26 mouse cellular contexts compared by ENCODE assay signal in genomic region chr5:143555233-143555632, GRCm38 (mm10). TPM values are rescaled to one million over a fixed set of nuclear protein-coding genes. Genes with fewer than 3 reads are reported as not detected.
DNase-seq lines count a peak whose midpoint lies in the region; ATAC-seq and TF ChIP-seq lines count a peak whose summit lies in the region.
"Had no signal": no experiment of that assay in that cellular context is flagged by ENCODE, and none has a peak within 500 bp of the region (broad histone marks: within the 10 kb centered on the region; RNA-seq: fewer than 3 reads in every experiment).

No protein-coding gene starts in this region.

- intact Hi-C loops in gastrocnemius, adult 2 months (cut with DNase I), result loop anchor here (5.0 kb wide), 1 partner anchor 352 kb away; the partner anchor contains the start of genes Aimp2 and Pms2
- intact Hi-C loops in gastrocnemius, postnatal 14 days (cut with DNase I; ENCODE audit: low total_unique reads), result no loop called here
- intact Hi-C loops in left cerebral cortex, postnatal 14 days (cut with DNase I), result no loop called here

- no peak for ATAC-seq in liver, embryonic 13.5 days (ENCODE audit: low read depth)
- ATAC-seq in liver, embryonic 12.5 days, result no peak
- ATAC-seq: CD4-positive, CD25-positive, alpha-beta regulatory T cell, adult 4 months; forebrain, embryonic 14.5 days; forebrain, embryonic 16.5 days had no signal

- H3K36me3 ChIP-seq in liver, embryonic 13.5 days, result peaks cover 14% of the 10 kb centered on the region; the same call in 1 of the 2 replicates
- peaks cover 17% of the 10 kb centered on the region for H3K36me3 ChIP-seq in liver, embryonic 12.5 days
- H3K36me3 ChIP-seq: embryonic facial prominence, embryonic 13.5 days had no signal

- H3K4me1 ChIP-seq in liver, embryonic 13.5 days (replicated peaks), result peaks cover 63% of the 10 kb centered on the region
- peaks cover 54% of the 10 kb centered on the region for H3K4me1 ChIP-seq in liver, embryonic 12.5 days

- H3K9me3 ChIP-seq in liver, embryonic 13.5 days (replicated peaks), result no peaks in the 10 kb centered on the region
- H3K9me3 ChIP-seq in liver, embryonic 12.5 days (replicated peaks), result no peaks in the 10 kb centered on the region
- H3K9me3 ChIP-seq: embryonic facial prominence, embryonic 13.5 days; embryonic facial prominence, embryonic 15.5 days; forebrain, embryonic 10.5 days; forebrain, embryonic 12.5 days had no signal

- no peak overlapping the region for H3K4me2 ChIP-seq in liver, embryonic 13.5 days
- no peak overlapping the region for H3K4me2 ChIP-seq in liver, embryonic 12.5 days
- H3K4me2 ChIP-seq: embryonic facial prominence, embryonic 13.5 days; embryonic facial prominence, embryonic 15.5 days; forebrain, embryonic 12.5 days had no signal

- WGBS in liver, embryonic 13.5 days (ENCODE audit: insufficient replicate concordance), result 83% methylated on average over 6 of the region's 6 CpGs
- 84% methylated on average over 6 of the region's 6 CpGs for WGBS in liver, embryonic 12.5 days (ENCODE audit: insufficient replicate concordance)

- peak overlapping the region; percentile 80; the same call in 1 of the 2 replicates for H3K27ac ChIP-seq in gastrocnemius, adult 2 months
- 0 out of 2 replicates have a peak overlapping the region, but pooled peaks have one; percentile 1 for H3K27ac ChIP-seq in liver, embryonic 13.5 days
- no peak overlapping the region for H3K27ac ChIP-seq in liver, embryonic 12.5 days
- H3K27ac ChIP-seq: embryonic facial prominence, embryonic 13.5 days; embryonic facial prominence, embryonic 15.5 days; forebrain, embryonic 10.5 days; forebrain, embryonic 12.5 days had no signal

- no peaks in the 10 kb centered on the region for H3K27me3 ChIP-seq in liver, embryonic 13.5 days
- H3K27me3 ChIP-seq in liver, embryonic 12.5 days (replicated peaks), result no peaks in the 10 kb centered on the region
- H3K27me3 ChIP-seq: CH12.LX; embryonic facial prominence, embryonic 13.5 days; embryonic facial prominence, embryonic 15.5 days; forebrain, embryonic 12.5 days had no signal

- no peak overlapping the region for H3K4me3 ChIP-seq in gastrocnemius, adult 2 months
- no peak overlapping the region for H3K4me3 ChIP-seq in liver, embryonic 13.5 days (replicated peaks)
- no peak overlapping the region for H3K4me3 ChIP-seq in liver, embryonic 12.5 days
- H3K4me3 ChIP-seq: embryonic facial prominence, embryonic 13.5 days; embryonic facial prominence, embryonic 15.5 days; erythroblast, embryonic 14.5 days; forebrain, embryonic 10.5 days; forebrain, embryonic 12.5 days had no signal

- no peak for TF ChIP-seq CTCF in gastrocnemius, adult 2 months (IDR thresholded peaks at IDR 0.05)

- H3K9ac ChIP-seq in liver, embryonic 13.5 days, result no peak overlapping the region
- H3K9ac ChIP-seq in liver, embryonic 12.5 days, result no peak overlapping the region
- H3K9ac ChIP-seq: embryonic facial prominence, embryonic 13.5 days; embryonic facial prominence, embryonic 15.5 days; forebrain, embryonic 12.5 days had no signal

- DNase-seq in gastrocnemius, adult 2 months, result no peak
- no peak for DNase-seq in gastrocnemius, postnatal 14 days
- no peak for DNase-seq in liver, embryonic 13.5 days
- peak; percentile 65 for DNase-seq in ZHBTc4 (ENCODE audit: low read depth, low spot score)
- no peak for DNase-seq in left cerebral cortex, postnatal 14 days (ENCODE audit: low spot score in 2 of 2)
- DNase-seq: adrenal gland, adult 2 months; adrenal gland, postnatal 10 days; adrenal gland, postnatal 25 days; B cell, adult 2 months; cerebellum, adult 11 months; cerebellum, adult 18-20 months; cerebellum, adult 8-10 months; cerebellum, adult 9-11 months; cerebellum, postnatal 14 days; cerebellum, postnatal 36 days; embryo, embryonic 11 days had no signal

RNA-seq across cellular contexts. Expression of gene Rac1, which starts 27.4 kb away (rescaled TPM):
- total RNA-seq in gastrocnemius, adult 2 months (2021), result 100 to 1,000 TPM; 211 to 236 TPM
- total RNA-seq in gastrocnemius, postnatal 14 days (2021), result 100 to 1,000 TPM; 197 to 208 TPM
- 178 and 188 TPM in 2 replicates for polyA plus RNA-seq in liver, embryonic 13.5 days (2015; fragmentation: Nextera tagmentation; extraction: Ambion mirVana)
- polyA plus RNA-seq in liver, embryonic 12.5 days (2016; fragmentation: Nextera tagmentation; extraction: Ambion mirVana), result 254 and 256 TPM in 2 replicates
- 100 to 1,000 TPM; 403 TPM for total RNA-seq in left cerebral cortex, postnatal 14 days (2021)
